Mouse (Mus musculus) regulatory T cell (primary cell): ENCODE measurements around the gene Pigv.

Experiments
- in situ Hi-C: fragments of 300-600 bp; cut with MboI, MseI; formaldehyde crosslinking; loops from one replicate; pipeline ENCODE4 v1.15.1; 2025; ENCODE audit warnings: high pct_unique_total_duplicates

The Pigv gene

DNA sequence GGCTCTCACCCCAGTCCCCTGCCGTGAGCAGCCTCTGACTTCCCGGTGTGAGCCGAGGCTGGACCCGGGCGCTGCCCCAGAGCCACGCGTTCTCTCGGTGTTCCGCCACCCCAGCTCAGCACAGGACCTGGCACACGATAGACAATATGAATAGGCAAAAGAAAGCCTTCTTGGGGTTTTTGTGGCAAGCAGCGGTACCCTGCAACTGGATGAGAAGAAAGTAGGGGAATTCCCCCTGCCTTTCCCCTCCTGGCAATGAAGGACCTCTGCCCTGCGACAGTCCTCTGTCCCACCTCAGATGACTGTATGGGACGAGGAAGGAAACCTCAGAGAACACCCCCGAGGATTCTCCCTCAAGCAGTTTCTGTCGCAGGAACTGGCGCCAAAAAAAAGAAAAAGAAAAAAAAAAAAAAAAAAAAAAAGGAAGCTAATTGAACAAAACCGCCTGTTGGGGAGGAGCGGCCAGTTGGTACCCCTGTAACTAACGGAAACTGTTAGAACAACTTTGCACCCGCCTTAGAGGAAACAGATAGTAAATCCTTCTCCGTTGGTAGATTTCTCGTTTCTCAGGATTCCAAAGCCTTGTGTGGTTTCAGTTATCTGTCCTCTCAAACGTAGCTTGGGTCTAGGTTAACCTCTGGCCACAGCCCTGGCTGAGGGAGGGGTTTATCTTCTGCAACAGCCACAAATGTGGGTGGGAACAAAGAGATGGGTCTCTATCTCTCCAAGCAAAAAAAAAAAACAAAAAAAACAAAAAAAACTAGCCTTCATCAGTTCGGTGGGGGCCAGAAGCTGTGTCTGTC lies 599 bp upstream of the Pigv start:
- in situ Hi-C loops, result loop anchor here (25.0 kb wide), 1 partner anchor 164 kb away; no protein-coding TSS in a partner anchor

DNA sequence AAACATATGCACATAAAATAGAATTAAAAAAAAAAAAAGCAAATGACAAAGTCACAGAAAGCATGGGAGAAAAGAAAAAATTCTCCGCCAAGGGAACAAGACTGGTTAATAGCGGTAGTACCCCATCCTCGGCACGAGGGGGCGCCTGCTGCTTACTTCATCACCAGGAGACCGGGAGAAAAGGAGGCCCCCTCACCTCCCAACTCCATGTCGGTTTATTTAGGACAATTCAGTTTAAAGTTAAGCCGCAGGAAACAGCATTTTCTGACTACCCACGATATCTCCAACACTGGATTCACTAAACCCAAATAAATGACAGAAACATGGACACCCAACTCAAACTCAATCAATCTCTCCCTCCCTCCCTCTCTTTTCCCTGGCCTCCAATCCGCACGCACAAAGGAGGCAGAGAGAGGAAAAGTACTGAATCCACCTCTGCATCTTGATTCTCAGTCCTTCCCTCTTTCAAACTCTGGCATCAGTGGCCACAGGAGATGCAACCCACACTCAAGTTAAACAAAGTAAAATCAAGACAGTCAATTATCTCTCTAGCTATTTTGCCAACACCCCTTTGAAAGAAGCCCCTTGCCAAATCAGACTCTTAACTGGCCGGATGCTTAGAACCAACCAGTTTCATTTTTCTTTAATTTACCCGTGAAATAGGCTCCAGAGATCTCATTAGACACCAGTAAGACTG lies 1.1 kb downstream of the Pigv start:
- in situ Hi-C loops, result loop anchor here (25.0 kb wide), 1 partner anchor 166 kb away; no protein-coding TSS in a partner anchor

DNA sequence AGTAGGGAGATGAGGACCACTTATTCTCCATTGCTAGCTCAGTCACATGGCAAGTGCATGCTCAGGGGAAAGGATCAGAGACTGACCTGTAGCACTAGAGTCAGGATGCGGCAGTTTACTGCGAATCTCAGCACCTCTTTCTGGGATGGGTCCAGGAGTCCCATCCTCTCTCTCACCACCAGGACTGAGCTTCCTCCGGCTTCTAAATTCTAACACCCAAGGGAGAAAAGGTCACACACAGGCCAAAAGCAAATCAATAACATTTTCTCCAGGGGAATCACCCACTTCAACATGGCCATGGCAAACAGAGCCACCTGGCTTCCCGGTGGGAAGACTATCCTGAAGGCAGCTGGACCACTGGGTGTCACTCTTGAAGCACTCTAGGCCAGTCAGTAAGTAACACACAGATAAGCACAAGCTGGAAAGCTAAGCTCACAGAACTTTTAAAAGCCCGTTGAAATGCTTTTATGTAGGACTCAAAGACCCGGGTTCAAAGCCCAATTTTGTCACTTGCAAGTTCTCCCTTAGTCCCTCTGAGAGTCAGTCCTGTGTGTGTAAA lies 2.7 kb downstream of the Pigv start:
- in situ Hi-C loops, result loop anchor here (25.0 kb wide), 1 partner anchor 168 kb away; no protein-coding TSS in a partner anchor

DNA sequence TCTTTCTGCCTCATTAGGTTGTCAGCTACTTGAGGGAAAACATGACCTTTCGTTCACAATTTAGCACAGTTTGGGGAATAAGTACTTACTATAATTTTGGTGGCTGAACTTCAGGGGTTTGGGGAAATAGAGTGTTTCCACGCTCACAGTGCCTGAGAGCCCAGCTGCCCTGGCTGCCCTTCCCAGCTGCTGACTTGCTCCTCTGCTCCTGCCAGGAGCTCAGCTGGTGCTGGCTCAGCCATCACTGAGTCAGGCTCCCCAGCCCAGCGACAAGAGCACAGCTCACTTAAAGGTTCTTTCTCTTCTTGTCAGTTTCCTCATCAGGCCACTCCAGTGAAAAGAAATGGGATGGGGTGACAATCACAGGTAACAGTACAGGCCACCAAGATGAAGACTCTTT lies 3.9 kb downstream of the Pigv start:
- in situ Hi-C loops, result loop anchor here (25.0 kb wide), 1 partner anchor 169 kb away; no protein-coding TSS in a partner anchor

DNA sequence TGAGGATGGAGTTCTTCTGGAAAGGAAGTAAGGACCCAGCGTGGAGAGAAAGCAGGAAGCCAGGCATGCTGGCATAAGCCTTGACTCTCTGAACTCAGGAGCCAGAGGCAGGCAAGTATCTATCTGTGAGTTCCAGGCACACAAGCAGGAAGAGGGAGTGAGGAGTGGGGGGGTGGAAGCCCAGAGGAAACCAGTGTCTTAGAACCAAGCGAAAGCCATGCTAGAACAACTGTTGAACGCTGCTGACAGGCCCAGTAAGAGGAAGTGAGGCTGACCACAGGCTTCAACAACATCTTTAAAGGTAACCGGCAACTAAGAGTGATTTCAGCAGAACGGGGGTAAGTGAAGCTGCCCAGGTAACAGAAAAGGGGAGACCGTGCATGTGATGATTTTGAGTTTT lies 6.2 kb downstream of the Pigv start:
- in situ Hi-C loops, result loop anchor here (25.0 kb wide), 1 partner anchor 171 kb away; no protein-coding TSS in a partner anchor

DNA sequence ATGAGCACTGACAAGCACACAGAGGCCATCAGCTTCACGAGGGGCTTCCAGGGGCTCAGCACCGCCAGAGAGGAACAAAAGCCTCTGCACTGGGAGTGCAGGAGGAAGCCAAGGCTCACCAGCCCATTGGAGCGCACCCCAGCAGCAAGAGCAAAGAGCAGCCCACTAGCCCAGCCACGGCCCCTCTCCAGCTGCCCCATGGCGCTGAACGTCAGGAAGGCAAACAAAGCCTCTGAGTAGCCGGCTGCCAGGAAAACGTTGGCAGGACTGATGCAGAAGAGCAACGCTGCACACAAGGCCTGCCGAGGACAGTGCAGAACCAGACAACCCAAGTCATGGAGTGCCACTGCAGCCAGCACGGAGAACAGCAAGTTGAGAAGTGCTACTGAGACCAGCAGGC lies 7.3 kb downstream of the Pigv start:
- in situ Hi-C loops, result loop anchor here (25.0 kb wide), 1 partner anchor 172 kb away; no protein-coding TSS in a partner anchor

DNA sequence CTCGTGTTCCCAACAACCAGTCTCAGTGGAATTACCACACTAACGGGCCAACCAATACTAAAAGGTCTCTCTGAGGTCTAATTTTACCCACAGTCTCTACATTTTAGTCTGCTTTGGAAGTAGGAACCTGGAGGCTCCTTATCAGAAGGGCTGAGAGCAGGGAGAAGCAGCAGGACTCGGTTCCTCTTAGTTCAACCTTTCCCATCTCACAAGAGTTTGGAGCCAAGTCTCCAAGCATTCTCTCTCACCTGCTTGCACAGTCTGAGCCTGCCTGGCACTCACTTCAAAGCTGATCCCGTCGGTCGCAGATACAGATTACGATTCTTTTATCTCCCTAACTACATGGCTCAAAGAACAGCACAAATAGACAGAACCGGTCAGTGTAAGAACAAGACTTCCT lies 9.5 kb downstream of the Pigv start:
- in situ Hi-C loops, result loop anchor here (25.0 kb wide), 1 partner anchor 174 kb away; no protein-coding TSS in a partner anchor

DNA sequence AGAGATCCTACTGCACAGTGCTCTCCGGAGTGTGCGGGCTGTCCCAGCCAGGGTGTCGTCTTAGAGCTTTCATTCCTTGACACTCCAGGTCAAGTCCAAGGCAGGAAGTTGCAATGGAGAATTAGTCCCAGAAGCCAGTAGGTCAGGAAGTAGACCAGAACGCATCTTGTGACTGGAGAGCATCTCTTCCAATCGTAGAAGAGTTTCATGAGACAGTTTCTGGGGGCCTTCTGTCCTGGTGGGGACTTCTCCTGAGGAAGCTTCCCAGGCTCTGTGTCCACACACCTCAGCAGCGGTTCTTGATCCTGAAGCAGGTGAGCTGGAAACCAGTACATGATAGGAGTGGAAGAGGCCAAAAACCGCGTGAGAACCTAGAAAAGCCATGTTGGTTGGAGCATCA lies 10.0 kb downstream of the Pigv start:
- in situ Hi-C loops, result loop anchor here (25.0 kb wide), 1 partner anchor 175 kb away; no protein-coding TSS in a partner anchor

DNA sequence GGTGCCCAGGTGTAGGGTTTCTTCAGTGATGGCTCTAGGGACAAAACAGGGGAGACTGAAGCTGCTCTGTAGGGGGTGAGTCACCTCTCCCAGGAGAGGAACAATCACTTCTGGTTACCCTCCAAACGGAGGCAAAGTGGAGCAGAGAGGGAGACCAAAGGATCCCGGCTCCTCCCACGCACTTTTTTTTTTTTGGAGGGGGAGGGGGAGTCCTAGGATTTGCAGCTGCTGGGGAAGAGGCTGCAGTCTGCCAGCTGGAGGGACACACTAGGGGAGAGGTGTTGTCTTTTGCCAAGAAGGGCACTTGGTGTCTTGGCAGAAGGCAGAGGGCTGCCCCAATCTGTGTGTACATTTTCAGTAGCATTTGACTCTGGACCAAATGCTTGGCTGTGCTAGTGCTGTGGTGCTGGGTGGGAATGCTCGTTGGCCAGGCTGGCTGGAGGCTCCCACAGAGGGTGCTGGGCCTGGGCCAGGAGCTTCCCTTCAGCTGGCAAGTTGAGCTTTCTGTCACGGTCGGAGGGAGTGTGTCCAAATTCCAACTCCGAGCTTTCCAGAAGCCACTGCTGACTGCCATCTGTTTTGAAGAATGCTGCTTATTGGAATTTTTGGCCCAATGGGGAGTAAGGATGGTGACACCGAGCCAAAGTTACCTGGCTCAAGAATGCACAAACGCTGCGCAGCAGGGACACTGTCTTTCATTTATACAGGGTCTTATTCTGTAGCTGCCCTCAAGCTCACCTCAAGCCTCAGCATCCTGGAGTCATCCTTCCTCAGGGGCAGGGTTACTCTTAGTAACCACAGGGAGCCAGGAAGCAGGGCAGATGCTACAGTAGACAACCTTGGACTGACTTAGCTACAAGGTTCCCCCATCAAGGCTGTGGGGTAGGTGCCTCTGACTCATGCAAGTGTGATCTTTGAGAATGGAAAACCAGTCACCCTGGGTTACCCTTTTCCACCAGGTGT lies 12.0 kb downstream of the Pigv start:
- in situ Hi-C loops, result loop anchor here (25.0 kb wide), 1 partner anchor 177 kb away; no protein-coding TSS in a partner anchor

DNA sequence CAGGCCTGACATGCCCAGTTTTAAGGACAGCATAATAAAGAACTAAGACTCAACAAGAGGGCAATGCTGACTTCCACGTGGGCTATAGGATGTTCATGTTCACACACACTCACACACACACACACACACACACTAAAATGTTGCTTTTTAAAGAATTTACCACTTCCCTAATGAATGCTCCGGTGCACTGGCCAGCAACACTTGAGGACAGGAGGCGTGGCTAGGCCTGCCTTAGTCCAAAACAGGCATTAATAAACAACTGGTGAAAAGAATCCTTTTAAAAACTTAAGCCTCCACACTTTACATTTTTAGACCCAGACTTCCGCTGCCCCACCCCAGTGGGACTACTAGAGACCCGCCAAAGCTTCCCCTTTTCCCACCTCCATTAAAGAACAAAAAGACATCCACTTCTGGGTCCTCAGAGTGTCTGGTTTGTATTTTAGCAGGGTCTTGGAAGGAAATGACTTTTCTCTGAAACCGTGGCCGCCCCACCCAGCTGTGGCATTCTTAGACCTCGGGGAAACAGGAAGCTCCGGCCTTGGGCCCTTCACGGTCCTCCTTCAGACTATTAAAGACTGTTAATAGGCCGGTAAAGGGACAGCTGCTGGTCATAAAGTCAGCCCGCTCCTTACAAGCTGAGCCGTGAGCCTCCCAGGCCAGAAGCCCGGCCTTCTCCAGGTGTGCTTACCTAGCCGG lies 12.8 kb downstream of the Pigv start:
- in situ Hi-C loops, result loop anchor here (25.0 kb wide), 1 partner anchor 178 kb away; no protein-coding TSS in a partner anchor

DNA sequence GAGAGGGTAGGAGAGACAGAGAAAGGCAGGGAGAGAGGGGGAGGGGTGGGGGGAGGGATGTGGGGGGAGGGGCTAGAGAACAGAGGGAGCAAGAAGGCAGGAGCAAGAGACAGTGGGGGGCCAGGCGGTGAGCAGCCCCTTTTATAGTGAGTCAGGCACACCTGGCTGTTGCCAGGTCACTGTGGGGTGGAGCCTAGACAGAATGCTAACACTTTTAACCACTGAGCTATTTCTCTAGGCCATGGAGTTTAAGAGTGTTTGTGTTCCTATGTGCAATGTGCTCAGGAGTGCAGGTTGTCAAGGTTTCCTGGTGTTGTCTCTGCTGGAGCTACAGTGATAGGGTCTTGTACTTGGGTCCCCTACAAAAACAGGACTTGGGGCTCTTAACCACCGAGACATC lies 13.7 kb downstream of the Pigv start:
- in situ Hi-C loops, result loop anchor here (25.0 kb wide), 1 partner anchor 179 kb away; no protein-coding TSS in a partner anchor

DNA sequence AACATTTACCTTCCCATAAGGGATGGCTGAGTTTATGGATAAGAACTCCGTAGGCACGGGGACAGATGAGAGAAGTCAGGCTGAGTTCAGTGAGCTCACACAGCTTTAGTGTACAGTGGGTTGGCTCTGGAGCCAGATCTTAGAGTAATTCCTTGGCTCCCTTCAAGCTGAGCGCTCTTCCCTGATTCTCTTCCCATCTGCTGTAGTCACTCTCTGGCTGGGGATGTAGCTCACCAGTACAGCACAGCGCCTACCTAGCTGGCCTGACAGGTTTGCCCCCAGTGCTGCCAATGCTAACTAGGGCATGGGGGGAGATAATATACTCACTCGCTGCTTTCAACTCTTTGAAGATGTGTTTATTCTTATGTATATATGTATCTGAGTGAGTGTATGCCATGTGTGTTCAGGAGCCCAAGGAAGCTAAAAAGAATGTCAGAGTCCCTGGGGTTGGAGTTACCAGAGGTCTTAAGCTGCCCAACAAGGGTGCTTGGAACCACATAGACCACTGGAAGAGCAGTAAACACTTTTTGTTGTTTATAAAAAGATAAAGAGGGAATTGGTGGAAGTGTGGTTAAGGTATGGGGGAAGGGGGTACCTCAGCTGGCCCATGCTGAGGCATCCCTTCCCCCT lies 14.5 kb downstream of the Pigv start:
- in situ Hi-C loops, result loop anchor here (25.0 kb wide), 1 partner anchor 179 kb away; no protein-coding TSS in a partner anchor

DNA sequence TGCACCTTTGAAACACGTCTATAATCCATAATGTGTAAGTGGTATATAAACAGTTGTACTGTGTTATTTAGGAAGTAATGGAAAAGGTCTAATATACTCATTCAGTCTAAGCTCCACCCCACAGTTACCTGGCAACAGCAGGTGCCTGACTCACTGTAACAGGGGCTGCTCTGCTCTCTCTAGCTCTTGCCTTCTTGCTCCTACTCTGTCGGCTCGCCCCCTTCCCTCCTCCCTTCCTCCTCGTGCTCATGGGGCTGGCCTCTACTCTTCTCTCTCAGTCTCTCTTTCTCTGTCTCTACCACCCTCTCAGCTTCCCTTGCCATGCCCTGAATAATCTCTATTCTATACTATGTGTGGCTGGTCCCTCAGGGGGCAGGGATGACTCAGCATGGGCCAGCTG lies 15.4 kb downstream of the Pigv start:
- in situ Hi-C loops, result loop anchor here (25.0 kb wide), 1 partner anchor 180 kb away; no protein-coding TSS in a partner anchor

DNA sequence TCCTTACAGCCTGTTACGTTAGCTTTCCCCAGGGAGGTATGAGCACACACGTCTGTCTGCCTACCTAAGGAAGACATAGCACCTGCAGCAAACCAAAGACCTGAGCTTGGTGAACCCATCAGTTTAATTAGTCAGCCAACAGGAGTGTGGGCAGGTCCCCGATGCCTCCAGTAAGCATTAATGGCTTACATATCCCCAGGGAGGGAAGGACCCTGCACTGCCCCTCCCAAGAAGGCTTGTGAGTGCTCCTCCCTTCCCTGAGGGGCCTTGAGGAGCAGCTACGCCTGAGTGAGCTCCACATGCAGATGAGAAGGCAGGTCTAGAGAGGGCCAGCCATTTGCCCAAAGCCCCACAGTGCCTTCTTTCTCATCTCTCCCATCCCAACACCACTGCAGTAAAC lies 16.2 kb downstream of the Pigv start:
- in situ Hi-C loops, result loop anchor here (25.0 kb wide), 1 partner anchor 181 kb away; no protein-coding TSS in a partner anchor

DNA sequence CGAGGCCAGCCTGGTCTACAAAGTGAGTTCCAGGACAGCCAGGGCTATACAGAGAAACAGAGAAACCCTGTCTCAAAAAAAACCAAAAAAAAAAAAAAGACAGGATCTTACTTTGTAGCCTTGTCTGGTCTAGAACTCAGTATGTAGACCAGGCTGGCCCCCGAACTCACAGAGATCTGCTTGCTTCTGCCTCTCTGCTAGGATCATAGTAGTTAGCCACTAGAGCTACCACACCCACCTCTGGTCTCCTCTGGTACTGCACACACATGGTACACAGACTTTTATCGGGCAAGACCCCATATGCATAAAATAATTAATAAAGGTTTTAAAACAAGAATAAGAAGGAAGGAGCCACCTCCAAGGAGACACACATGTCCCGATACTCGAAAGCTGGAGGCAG lies 18.4 kb downstream of the Pigv start:
- in situ Hi-C loops, result loop anchor here (25.0 kb wide), 1 partner anchor 183 kb away; no protein-coding TSS in a partner anchor

DNA sequence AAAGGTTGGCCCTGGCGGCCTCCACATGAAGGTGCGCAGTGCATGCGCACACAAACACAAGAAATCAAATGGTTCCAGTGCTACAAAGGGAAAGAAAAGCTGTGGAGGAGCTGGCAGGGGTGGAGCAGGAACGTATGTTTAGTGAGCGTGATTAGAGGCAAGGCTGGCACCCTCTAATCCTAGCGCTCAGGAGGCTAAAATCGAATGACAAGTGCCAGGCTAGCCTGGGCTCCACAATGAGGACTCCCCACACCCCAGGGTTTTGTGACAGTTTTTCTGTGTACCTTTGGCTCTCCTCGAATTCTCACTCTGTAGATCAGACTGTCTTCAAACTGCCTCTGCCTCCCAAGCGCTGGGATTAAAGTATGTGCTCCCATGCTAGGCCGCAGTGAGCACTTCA lies 19.7 kb downstream of the Pigv start:
- in situ Hi-C loops, result loop anchor here (25.0 kb wide), 1 partner anchor 185 kb away; no protein-coding TSS in a partner anchor

DNA sequence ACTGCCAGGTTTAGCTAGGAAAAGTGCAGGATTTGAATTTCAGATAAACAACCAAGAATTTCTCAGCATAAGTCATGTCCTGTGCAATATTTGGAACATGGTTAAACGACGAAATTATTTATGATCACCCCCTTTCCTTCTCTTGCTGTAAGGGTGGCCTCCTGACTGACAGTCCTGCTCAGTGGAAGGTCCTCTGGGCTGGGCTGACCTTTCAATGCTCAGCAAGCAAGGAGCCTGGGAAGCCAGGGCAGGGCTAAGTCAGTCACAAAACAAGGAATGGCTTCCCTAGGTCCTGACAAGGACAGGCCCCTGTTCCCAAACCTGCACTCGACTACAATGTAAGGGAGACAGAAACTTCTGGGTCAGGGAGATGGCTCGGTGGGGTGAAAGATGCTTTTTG lies 20.5 kb downstream of the Pigv start:
- in situ Hi-C loops, result loop anchor here (25.0 kb wide), 1 partner anchor 185 kb away; no protein-coding TSS in a partner anchor

DNA sequence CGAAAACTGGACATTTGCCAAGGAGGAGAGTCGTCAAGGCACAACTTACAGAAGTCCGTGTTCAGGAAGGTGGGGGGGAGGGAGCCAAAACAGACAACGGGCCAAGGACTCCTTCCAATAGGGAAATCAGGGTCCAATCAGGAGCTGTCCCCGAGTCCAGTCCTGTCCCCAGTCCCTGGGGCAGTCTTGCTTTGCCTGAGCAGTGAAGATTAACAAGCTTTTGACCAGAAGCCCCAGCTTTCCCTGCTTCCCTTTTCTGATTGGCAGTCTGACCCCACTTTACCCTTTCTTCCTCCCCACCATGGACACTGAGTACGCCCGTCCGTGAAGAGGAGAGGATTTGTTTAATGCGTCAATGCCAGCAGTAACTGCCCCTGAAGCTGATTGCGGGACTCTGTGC lies 21.0 kb downstream of the Pigv start:
- in situ Hi-C loops, result loop anchor here (25.0 kb wide), 1 partner anchor 186 kb away; no protein-coding TSS in a partner anchor
